Mouse (Mus musculus) lung, embryonic 14.5 days (tissue): ENCODE measurements around the gene Ssna1. TPM values are rescaled to one million over a fixed set of nuclear protein-coding genes. Genes with fewer than 3 reads are reported as not detected.
A peak's percentile ranks its signal among the peaks of the same experiment; 100 is the strongest.

Experiments
- ATAC-seq: fragments of 200-750 bp; cut with Nextera tagmentation; 2 replicates; pipeline ENCODE4 v1.8.0; 2017; ENCODE audit warnings: mild to moderate bottlenecking, moderate TSS enrichment, moderate library complexity; ENCODE audit not compliant: insufficient read depth
- DNase-seq: peaks from one replicate; pipeline ENCODE4 v3.0.0-alpha.2; 2015
- H3K27ac ChIP-seq: fragments of 300-500 bp; sonication (generic); 2 replicates; pipeline ENCODE4 v1.5.1; 2014; ENCODE audit warnings: low read depth, mild to moderate bottlenecking, moderate library complexity
- H3K27me3 ChIP-seq: fragments of 300-500 bp; sonication (generic); 2 replicates; pipeline ENCODE4 v1.6.1; 2014; ENCODE audit warnings: low read length, control low read depth; ENCODE audit not compliant: insufficient read depth
- H3K36me3 ChIP-seq: fragments of 300-500 bp; sonication (generic); 2 replicates; pipeline ENCODE4 v1.6.1; 2014; ENCODE audit warnings: control low read depth; ENCODE audit not compliant: insufficient read depth
- H3K4me1 ChIP-seq: fragments of 300-500 bp; sonication (generic); 2 replicates; pipeline ENCODE4 v1.6.1; 2014; ENCODE audit warnings: antibody characterized with exemption, control low read depth; ENCODE audit not compliant: insufficient read depth
- H3K4me2 ChIP-seq: fragments of 300-500 bp; sonication (generic); 2 replicates; pipeline ENCODE4 v1.6.1; 2014; ENCODE audit warnings: mild to moderate bottlenecking
- H3K4me3 ChIP-seq: fragments of 300-500 bp; sonication (generic); 2 replicates; pipeline ENCODE4 v1.5.1; 2014; ENCODE audit warnings: low read depth, low read length
- H3K9ac ChIP-seq: fragments of 300-500 bp; sonication (generic); 2 replicates; pipeline ENCODE4 v1.6.1; 2014
- H3K9me3 ChIP-seq: fragments of 300-500 bp; sonication (generic); 2 replicates; pipeline ENCODE4 v1.6.1; 2016; ENCODE audit warnings: low read depth, low read length, control low read depth
- CTCF ChIP-seq: IDR thresholded peaks from 2 replicates; pipeline ENCODE4 v1.5.1; 2016; ENCODE audit warnings: antibody characterized with exemption, low read depth
- WGBS: fragments of 180-500 bp; shearing (Covaris S2); extraction: QIAGEN DNeasy Blood & Tissue Kit; methylation state at CpG from one replicate; pipeline ENCODE4 v1.1.7; 2014; 5-methylcytosine and 5-hydroxymethylcytosine counted together
- polyA plus RNA-seq: library from polyadenylated mRNA; unstranded; fragments of >200 nt; fragmentation: Nextera tagmentation; extraction: Ambion mirVana; gene quantifications from 2 replicates; pipeline ENCODE4 v1.2.1, GENCODE M21; 2014

The Ssna1 gene
- polyA plus RNA-seq, 1 experiment from 2014 or later = 229 TPM

DNA sequence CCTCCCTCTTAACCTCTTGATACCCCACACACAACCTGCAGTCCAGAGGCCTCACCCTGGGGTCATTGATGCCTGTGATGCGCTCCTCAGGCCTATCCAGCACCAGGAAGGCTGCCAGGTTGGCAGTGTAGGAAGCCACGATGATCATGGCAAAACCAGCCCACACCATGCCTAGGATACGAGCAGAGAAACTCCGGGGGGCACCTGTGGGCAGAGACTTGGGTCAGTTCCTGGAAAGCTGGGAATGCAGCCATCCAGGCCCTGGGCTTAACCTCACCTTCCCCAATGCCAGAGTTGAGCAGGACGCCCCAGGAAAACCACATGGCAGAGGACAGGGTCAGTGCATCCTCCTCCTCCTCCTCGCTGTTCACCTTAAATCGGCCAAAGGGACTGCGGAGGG, 24.9 kb upstream of the Ssna1 start:
- Histone ChIP-seq H3K27me3 (peaks cover 23% of the 10 kb centered on the region), H3K9me3 (no peaks in the 10 kb centered on the region), H3K4me2 (no peak overlapping the region), H3K27ac (no peak overlapping the region), H3K4me1 (no peaks in the 10 kb centered on the region), H3K36me3 (no peaks in the 10 kb centered on the region), H3K4me3 (no peak overlapping the region), H3K9ac (no peak overlapping the region)
- WGBS = 74% methylated on average over 8 of the region's 8 CpGs
- no peak for TF ChIP-seq CTCF
- DNase-seq (no peak), ATAC-seq (no peak)

DNA sequence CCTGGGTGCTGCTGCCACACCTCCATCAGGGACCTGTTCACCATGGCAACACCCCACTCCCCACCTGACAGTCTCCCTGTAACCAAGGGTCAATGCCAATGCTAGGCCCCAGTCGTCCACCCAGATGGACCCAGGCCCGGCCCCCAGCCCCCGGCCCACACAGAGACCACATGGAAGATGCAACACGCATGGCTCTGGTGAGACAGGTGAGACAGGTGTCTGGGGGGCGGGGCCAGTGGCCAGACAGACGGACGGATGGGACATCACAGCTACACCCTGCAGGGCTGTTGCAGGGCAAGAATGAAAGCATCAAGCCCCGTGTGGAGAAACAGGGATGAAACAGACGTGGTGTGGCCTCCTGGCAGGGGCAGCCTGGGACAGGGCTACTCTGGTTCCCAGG, 21.5 kb upstream of the Ssna1 start:
- H3K27ac ChIP-seq = no peak overlapping the region
- ATAC-seq (no peak), DNase-seq (no peak)
- no peak overlapping the region for H3K4me2 ChIP-seq
- no peak for TF ChIP-seq CTCF
- peaks cover 57% of the 10 kb centered on the region for H3K27me3 ChIP-seq
- H3K36me3 ChIP-seq = no peaks in the 10 kb centered on the region
- no peaks in the 10 kb centered on the region for H3K9me3 ChIP-seq
- no peak overlapping the region for H3K9ac ChIP-seq
- 64% methylated on average over 9 of the region's 9 CpGs for WGBS
- no peak overlapping the region for H3K4me3 ChIP-seq
- H3K4me1 ChIP-seq = no peaks in the 10 kb centered on the region

DNA sequence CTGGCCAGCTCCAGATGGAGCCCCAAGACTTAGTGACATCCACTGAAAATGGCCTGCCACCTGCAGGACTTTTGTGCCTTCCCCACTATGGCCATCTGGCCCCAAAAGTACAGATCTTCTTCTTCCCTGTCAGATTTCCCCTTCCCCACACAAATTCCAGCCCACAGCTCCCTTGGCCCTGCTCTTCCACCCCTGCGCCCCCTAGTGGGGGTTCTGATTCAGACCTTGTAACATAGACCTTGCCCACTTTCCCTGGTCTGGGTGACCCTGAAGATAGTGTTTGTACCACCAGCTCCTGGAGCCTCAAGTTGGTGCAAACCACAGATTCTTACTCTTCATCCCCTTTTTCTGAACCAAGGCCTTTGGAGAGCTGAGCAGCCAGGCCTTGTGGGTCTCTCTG, 20.6 kb upstream of the Ssna1 start:
- Histone ChIP-seq H3K27me3 (peaks cover 65% of the 10 kb centered on the region), H3K9me3 (no peaks in the 10 kb centered on the region), H3K4me1 (no peaks in the 10 kb centered on the region), H3K27ac (no peak overlapping the region), H3K36me3 (no peaks in the 10 kb centered on the region), H3K4me3 (no peak overlapping the region; the same call in 1 of the 2 replicates), H3K4me2 (no peak overlapping the region), H3K9ac (no peak overlapping the region)
- DNase-seq (peak; percentile 86), ATAC-seq (peak; percentile 46; the same call in 1 of the 2 replicates)
- WGBS = 0% methylated on average over 1 of the region's 1 CpGs
- peak; percentile 88 for TF ChIP-seq CTCF

DNA sequence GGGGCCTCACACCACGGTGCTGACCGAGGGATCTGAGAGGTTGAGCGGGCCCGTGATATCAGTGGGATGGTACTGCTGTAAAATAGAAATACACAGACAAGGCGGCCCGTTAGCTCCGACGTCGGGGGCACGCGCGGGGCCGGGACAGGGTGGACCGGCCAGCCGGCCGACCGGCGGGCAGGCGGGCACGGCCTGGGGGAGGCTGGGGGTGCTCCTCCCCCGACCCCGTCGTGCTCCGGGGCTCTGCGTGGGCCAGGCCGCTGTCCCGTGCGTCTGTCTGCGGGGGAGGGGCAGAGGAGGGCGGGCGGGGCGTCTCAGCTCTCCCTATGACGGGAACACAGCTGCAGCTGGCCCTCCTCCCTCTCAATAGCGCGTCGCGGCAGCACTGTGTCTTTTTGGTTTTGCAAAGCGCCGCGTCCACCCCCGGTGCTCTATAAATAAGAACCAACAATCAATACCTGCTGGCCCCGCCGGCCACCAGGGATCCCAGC, 19.9 kb upstream of the Ssna1 start:
- Histone ChIP-seq H3K4me3 (peak overlapping the region; percentile 32), H3K9me3 (no peaks in the 10 kb centered on the region), H3K4me1 (0 out of 2 replicates have a peak, but pooled peaks cover 2% of the 10 kb centered on the region), H3K27me3 (peaks cover 63% of the 10 kb centered on the region), H3K36me3 (no peaks in the 10 kb centered on the region), H3K27ac (no peak overlapping the region), H3K4me2 (peak overlapping the region; percentile 56), H3K9ac (peak overlapping the region; percentile 6; the same call in 1 of the 2 replicates)
- DNase-seq = peak; percentile 24
- 4% methylated on average over 29 of the region's 43 CpGs for WGBS
- ATAC-seq = no peak; the same call in 1 of the 2 replicates
- no peak for TF ChIP-seq CTCF

DNA sequence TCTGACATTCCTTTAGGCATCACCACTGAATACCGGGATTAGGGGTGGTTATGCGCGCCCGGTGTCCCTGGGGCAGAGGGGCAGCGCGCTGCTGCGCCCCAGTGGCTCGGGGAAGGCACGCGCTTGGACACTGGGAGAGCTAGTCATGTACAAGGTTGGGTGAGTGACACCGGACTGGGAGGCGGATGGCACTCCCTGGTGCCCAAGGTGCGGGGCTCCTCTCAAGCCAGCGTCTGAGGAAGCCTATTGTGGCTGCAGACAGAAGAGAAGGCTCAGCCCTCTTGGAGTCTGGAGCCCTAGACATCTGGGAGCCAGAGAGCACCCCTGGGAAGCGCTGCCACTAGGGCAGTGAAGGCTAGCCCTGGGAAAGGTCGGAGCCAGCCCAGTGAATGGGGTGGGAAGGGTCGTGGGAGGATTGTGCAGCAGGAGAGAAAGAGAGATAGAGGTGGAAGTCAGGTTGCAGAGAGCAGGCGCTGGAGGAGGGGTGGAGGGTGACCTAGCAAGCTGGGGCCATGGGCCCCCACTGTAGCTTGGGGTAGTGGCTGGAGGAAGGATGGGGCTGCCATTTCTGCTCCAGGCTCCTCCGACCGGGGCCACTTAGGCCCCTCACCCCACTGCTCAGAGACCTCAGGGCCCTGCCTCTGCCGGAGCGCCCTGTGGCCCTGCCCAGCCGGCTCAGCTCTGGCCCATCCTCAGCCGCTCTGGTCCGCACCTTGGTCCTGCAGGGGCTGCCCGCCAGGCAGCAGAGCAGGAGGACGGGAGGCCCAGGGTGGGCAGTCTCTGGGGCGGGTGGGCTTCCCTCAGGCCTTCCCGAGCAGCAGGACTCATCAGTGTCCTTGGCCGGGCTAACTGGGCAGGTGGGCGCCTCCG, 19.2 kb upstream of the Ssna1 start:
- peak overlapping the region; percentile 56; the same call in 1 of the 2 replicates for H3K4me2 ChIP-seq
- ATAC-seq (no peak; the same call in 1 of the 2 replicates), DNase-seq (no peak)
- peaks cover 58% of the 10 kb centered on the region for H3K27me3 ChIP-seq
- TF ChIP-seq CTCF = no peak
- no peaks in the 10 kb centered on the region for H3K9me3 ChIP-seq
- H3K36me3 ChIP-seq = no peaks in the 10 kb centered on the region
- H3K9ac ChIP-seq = peak overlapping the region; percentile 6; the same call in 1 of the 2 replicates
- 0 out of 2 replicates have a peak, but pooled peaks cover 2% of the 10 kb centered on the region for H3K4me1 ChIP-seq
- H3K27ac ChIP-seq = no peak overlapping the region
- H3K4me3 ChIP-seq = peak overlapping the region; percentile 32
- WGBS = 7% methylated on average over 31 of the region's 32 CpGs

DNA sequence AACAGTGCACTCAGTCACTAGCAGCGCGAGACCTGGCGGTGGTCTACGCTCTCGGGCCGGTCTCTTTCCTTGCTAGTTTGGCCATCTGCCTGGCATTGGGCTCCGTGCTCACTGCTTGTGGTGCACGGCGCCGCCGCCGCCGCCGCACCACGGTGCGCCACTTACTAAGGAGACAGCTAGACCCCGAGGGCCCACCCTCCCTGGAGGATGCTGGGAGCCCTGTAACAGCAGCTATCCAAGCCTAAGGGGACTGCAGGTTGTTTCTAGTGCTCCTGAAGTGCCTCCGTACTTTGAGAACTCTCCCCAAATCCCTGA, 18.5 kb upstream of the Ssna1 start:
- ATAC-seq (no peak), DNase-seq (no peak)
- Histone ChIP-seq H3K9me3 (no peaks in the 10 kb centered on the region), H3K9ac (no peak overlapping the region), H3K4me3 (no peak overlapping the region; the same call in 1 of the 2 replicates), H3K4me1 (0 out of 2 replicates have a peak, but pooled peaks cover 2% of the 10 kb centered on the region), H3K36me3 (peaks cover 6% of the 10 kb centered on the region), H3K27ac (no peak overlapping the region), H3K27me3 (peaks cover 58% of the 10 kb centered on the region), H3K4me2 (peak overlapping the region; percentile 19; the same call in 1 of the 2 replicates)
- WGBS = 0% methylated on average over 18 of the region's 18 CpGs
- no peak for TF ChIP-seq CTCF
